Mouse (Mus musculus) hindbrain, embryonic 10.5 days (tissue): ENCODE results near the gene Mapkap1. TPM values are rescaled to one million over a fixed set of nuclear protein-coding genes. Genes with fewer than 3 reads are reported as not detected.
A peak's percentile ranks its signal among the peaks of the same experiment; 100 is the strongest.

ENCODE experiments used
- DNase-seq: peaks from one replicate; pipeline ENCODE4 v3.0.0-alpha.2; 2017; ENCODE audit warnings: low spot score
- H3K27ac ChIP-seq: fragments of 300-500 bp; sonication (generic); 2 replicates; pipeline ENCODE4 v1.5.1; 2016; ENCODE audit warnings: mild to moderate bottlenecking, moderate library complexity
- H3K27me3 ChIP-seq: fragments of 300-500 bp; sonication (generic); 2 replicates; pipeline ENCODE4 v1.6.1; 2016; ENCODE audit warnings: mild to moderate bottlenecking; ENCODE audit not compliant: poor library complexity, insufficient read depth, severe bottlenecking
- H3K36me3 ChIP-seq: fragments of 300-500 bp; sonication (generic); 2 replicates; pipeline ENCODE4 v1.6.1; 2016; ENCODE audit warnings: mild to moderate bottlenecking, moderate library complexity
- H3K4me1 ChIP-seq: fragments of 300-500 bp; sonication (generic); replicated peaks from 2 replicates; pipeline ENCODE4 v1.6.1; 2016; ENCODE audit warnings: mild to moderate bottlenecking
- H3K4me3 ChIP-seq: fragments of 300-500 bp; sonication (generic); 2 replicates; pipeline ENCODE4 v1.5.1; 2016; ENCODE audit warnings: mild to moderate bottlenecking, moderate library complexity
- H3K9me3 ChIP-seq: fragments of 300-500 bp; sonication (generic); 2 replicates; pipeline ENCODE4 v1.6.1; 2016; ENCODE audit warnings: mild to moderate bottlenecking, moderate library complexity
- WGBS: fragments of 180-500 bp; shearing (Covaris S2); methylation state at CpG from one replicate; pipeline ENCODE4 v1.1.7; 2016; 5-methylcytosine and 5-hydroxymethylcytosine counted together
- polyA plus RNA-seq: library from polyadenylated mRNA; unstranded; fragments of >200 nt; fragmentation: Nextera tagmentation; extraction: Ambion mirVana; gene quantifications from 2 replicates; pipeline ENCODE4 v1.2.1, GENCODE M21; 2016

Gene Mapkap1
- 91.9 and 105 TPM in 2 replicates for polyA plus RNA-seq

DNA sequence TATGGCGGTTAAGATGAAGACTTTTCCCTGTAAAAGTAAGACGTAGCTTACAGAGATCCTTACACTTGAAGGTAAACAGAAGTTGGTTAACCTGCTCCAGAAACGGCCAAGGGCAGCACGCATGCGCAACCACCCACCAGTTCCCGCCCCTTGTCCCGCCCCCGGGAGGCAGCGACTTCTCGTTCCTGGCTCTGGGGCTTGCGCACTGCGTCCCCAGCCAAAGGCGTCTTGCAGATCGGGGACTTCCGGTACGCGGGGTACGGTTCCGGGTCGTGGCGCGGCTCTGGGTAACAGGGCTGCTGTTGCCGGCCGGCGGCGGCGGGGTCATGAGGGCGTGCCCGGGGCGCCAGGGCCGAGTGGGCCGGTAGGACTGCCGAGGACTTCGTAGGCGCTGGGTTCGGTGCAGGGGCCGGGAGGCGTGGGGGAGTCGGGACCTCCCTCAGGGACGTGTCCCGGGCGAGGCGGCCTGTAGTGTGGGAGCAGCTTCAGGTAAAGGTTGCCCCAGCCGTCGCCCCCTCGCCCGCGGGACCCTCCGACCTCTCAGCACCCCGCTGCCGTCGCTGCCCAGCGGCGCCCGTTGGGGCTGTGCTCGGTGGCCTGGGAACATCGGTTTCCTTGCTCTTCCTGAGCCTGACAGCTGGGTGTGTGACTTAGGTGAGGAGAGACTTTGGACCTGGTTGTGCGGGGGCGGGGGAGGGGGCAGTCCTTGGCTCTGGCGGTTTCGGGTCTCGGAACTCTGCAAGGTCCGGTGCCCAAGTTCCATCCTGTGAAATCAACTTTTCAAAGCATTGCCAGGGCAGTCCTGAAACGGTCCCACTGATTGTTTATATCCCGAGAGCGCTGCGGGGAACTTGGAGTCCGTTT, at the start of gene Mapkap1:
Gene Mapkap1, plus strand, starts transcription at position 171 of the 864 bp plus-strand sequence.
- H3K4me1 ChIP-seq = peaks cover 17% of the 10 kb centered on the region
- H3K27me3 ChIP-seq = no peaks in the 10 kb centered on the region
- under 1% methylated on average over 68 of the region's 68 CpGs for WGBS
- H3K9me3 ChIP-seq = no peaks in the 10 kb centered on the region
- peak; percentile 98 for DNase-seq
- H3K36me3 ChIP-seq = no peaks in the 10 kb centered on the region
- peak within 1 kb of the TSS; percentile 92 for H3K27ac ChIP-seq
- peak within 1 kb of the TSS; percentile 95 for H3K4me3 ChIP-seq

DNA sequence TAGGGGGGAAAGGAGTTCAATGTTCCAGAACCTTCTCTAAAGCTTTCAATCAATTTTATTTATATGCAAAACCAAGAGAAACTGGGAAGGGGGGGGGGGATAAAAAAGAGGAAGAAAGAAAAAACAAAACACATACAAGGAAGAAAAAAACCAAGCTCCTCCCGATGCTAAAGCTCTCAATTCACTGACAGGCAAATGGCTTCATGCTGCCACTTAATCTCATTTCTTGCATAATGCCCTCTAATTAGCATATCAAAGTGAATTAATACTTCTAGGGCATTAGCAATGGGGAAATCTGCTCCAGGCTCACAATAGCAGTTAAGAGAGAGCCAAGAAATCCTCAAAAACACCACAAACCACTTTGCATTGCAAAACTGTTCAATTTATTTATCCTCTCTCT, 42.9 kb upstream of the Mapkap1 start:
- no peak overlapping the region for H3K27ac ChIP-seq
- no peaks in the 10 kb centered on the region; the same call in 1 of the 2 replicates for H3K36me3 ChIP-seq
- WGBS = 0% methylated on average over 1 of the region's 1 CpGs
- peaks cover 69% of the 10 kb centered on the region for H3K4me1 ChIP-seq
- H3K4me3 ChIP-seq = 0 out of 2 replicates have a peak overlapping the region, but pooled peaks have one; percentile 9
- no peak for DNase-seq
- H3K27me3 ChIP-seq = no peaks in the 10 kb centered on the region
- H3K9me3 ChIP-seq = no peaks in the 10 kb centered on the region

DNA sequence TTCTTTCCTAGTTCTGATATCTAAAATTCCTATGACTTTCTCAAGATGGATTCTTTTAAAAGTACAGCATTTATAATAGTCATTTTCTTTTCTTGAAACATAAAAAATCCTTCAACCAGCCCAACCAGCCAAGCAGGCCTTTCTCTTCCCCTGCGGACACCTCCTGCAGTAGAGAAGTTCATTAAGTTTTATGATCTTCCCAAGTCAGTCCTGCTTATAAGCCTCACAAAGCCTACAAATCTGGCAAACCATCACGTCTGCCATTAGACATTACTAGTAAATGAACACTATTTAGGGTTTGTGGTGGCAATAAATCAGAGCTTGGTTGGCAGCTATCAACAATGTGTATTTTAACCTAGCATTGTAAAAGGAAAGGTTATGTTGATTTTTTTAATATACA, 39.5 kb upstream of the Mapkap1 start:
- WGBS = 76% methylated on average over 2 of the region's 2 CpGs
- Histone ChIP-seq H3K36me3 (no peaks in the 10 kb centered on the region; the same call in 1 of the 2 replicates), H3K9me3 (no peaks in the 10 kb centered on the region), H3K4me1 (peaks cover 52% of the 10 kb centered on the region), H3K4me3 (no peak overlapping the region), H3K27ac (no peak overlapping the region), H3K27me3 (no peaks in the 10 kb centered on the region)
- no peak for DNase-seq

DNA sequence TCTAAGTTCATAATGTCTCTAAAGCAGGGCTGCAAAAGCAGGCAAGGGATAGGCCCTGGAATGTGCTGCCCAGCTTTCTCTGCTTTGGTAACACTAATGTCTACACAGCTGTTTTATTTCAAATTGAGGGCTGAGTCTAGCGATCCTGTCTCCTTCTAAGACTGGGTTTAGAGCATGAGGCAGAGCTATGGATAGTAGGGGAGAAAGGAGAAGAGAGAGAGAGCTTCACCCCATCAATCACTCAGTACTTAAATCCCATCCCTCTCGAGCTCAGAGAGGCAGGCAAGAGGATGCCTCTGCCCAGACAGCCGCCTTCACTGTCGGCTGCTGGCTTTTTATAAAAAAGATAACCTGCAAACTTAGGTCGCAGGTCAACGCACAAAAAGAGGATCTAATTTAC, 38.2 kb upstream of the Mapkap1 start:
- peak; percentile 17 for DNase-seq
- Histone ChIP-seq H3K27ac (peak overlapping the region; percentile 19), H3K4me3 (peak overlapping the region; percentile 81), H3K9me3 (no peaks in the 10 kb centered on the region), H3K27me3 (no peaks in the 10 kb centered on the region), H3K36me3 (no peaks in the 10 kb centered on the region; the same call in 1 of the 2 replicates), H3K4me1 (peaks cover 55% of the 10 kb centered on the region)
- WGBS = 15% methylated on average over 6 of the region's 6 CpGs

DNA sequence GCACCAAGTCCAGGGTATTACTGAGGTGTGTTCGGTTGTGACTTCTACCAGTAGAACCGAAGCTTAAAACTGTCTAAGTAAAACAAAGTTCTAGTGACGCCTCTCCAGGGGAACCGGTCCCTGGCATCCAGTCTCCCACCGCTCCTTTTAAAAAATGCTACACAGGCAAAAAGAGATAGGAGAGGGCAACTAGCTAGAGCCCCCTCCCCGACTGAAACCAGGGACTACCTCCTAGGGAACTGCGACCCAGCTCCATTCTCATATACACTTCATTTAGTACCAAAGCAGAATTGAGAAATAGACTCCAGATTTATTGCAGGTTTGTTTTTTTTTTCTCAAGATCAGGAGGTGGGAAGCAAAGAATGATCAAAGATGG, 36.2 kb upstream of the Mapkap1 start:
- no peaks in the 10 kb centered on the region; the same call in 1 of the 2 replicates for H3K36me3 ChIP-seq
- peak; percentile 16 for DNase-seq
- peak overlapping the region; percentile 99 for H3K27ac ChIP-seq
- H3K4me3 ChIP-seq = peak overlapping the region; percentile 81
- peaks cover 5% of the 10 kb centered on the region; the same call in 1 of the 2 replicates for H3K27me3 ChIP-seq
- peaks cover 43% of the 10 kb centered on the region for H3K4me1 ChIP-seq
- H3K9me3 ChIP-seq = no peaks in the 10 kb centered on the region
- 1% methylated on average over 7 of the region's 7 CpGs for WGBS

DNA sequence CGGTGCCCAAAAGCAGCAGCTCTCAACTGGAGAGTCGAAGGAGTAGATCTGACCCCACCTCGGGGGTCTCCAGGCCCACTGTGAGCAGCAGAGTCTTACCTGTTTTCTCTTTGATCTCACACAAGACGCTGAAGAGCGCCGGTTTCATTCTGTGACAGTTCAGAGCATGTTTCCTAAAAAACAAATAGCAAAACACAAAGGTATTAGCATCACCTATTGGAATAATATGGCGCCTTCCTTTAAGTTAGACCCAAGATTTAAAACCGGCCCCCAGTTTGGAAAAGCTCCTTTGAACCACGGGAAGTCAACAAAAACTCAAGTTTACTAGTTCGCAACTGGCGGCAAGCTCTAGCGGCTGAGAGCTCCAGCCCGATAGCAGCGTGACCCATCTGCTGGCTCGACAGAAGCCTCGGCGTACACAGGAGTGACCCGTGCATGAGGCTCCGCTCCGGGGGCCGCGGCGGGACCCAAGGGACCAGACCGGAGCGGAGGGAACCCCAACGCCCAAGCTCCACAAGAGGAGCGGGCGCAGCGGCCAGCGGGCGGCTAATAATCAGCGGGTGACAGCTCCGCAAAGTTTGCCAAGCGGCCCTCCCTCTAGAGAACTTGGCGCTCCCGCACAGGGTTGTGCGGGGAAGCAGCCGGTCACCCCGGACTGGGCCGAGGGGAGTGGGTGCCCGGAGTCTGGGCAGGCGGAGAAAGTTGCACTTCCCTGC, 35.7 kb upstream of the Mapkap1 start:
- WGBS = under 1% methylated on average over 42 of the region's 42 CpGs
- Histone ChIP-seq H3K27ac (peak overlapping the region; percentile 99), H3K36me3 (no peaks in the 10 kb centered on the region; the same call in 1 of the 2 replicates), H3K4me1 (peaks cover 43% of the 10 kb centered on the region), H3K27me3 (peaks cover 5% of the 10 kb centered on the region; the same call in 1 of the 2 replicates), H3K4me3 (peak overlapping the region; percentile 81), H3K9me3 (no peaks in the 10 kb centered on the region)
- DNase-seq = peak; percentile 53

DNA sequence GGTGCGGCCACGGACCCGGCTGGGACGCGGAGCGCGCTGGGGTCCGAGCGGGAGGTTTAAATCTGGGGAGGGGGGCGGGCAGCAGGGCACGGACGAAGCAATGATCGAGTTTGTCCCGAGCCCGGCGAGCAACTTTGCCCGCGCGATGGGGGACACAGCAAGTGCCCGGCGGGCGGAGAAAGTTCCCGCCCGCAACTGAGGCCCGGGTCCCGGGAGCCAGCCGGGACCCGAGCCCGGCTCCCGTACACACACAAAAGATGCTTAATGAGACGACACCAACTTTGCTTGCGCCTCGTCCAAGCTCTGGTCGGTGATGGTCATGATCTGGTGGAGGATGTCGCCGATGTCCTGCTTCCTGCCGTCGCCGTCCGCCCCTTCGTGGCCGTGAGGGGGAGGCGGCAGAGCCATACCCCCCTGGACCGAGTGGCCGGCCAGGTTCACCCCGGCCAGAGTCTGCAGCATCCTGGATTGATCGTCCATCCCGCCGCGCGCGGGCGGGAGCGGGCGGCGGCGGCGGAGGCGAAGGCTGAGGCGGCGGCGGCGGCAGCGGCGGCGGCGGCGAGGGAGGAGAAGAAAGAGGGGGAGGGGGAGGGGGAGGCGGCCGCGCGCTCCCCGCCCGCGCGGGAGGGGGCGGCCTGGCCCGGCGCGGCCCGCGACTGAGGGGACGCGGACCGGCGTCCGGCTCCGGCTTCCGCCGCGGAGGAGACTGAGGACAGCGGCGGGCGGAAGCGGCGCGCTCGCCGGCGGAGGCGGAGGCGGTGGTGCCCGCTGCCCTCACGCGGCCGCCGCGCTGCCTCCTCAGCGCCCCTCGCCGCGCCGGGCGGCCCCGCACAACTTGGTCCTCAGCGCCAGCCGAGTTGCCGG, 34.9 kb upstream of the Mapkap1 start:
- no peaks in the 10 kb centered on the region; the same call in 1 of the 2 replicates for H3K36me3 ChIP-seq
- peak; percentile 66 for DNase-seq
- peaks cover 5% of the 10 kb centered on the region; the same call in 1 of the 2 replicates for H3K27me3 ChIP-seq
- WGBS = under 1% methylated on average over 106 of the region's 118 CpGs
- H3K4me3 ChIP-seq = peak overlapping the region; percentile 81
- peak overlapping the region; percentile 99 for H3K27ac ChIP-seq
- H3K9me3 ChIP-seq = no peaks in the 10 kb centered on the region
- H3K4me1 ChIP-seq = peaks cover 43% of the 10 kb centered on the region

DNA sequence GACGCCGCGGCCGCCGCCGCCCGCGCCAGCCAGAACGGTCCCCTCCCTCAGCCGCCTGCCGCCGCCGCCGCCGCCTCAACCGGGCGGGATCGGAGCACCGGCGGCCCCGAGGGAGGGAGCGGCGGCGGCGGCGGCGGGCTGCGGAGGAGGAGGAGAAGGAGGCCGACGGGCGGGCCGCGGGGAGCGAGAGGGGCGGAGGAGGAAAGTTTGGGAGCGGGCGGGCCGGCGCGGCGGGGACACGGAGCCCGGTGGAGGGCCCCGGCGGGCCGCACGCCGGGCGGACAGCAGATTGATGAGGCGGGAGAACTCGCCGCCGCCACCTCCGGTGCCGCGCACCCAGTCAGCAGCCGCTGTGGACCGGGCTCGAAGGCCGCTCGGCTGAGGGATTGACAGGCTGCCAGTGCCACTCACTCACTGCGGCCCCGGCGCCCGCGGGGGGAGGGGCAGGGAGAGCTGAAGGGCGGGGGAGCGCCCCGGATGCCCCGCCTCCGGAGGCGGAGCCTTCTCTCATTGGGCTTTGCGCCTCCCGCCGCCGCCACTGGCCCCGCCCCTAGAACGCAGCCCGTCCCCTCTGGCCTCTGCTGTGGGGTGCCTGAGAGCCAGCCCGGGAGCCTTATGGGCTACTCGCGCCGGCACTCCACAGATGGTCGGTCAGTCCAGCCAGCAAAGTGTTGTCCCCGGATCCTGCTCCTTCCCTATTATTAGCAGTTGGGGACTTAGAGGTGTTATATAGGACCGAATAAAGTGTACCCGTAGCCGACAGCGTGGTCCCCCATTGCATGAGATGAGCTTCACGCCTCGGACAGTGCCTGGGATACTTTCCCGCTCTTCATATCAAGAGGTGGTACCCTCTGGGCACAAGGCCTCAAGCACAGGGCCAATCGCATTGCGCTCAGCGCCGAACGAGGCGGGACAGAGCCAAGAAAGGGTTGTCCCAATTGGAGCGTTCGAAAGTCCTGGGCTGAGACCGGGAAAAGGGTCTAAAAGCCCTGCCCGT, 34.0 kb upstream of the Mapkap1 start, which contains the start of gene Pbx3:
Gene Pbx3, minus strand, starts transcription at position 838 of the 997 bp plus-strand sequence.
- WGBS = under 1% methylated on average over 83 of the region's 102 CpGs
- no peaks in the 10 kb centered on the region for H3K36me3 ChIP-seq
- peak within 1 kb of the TSS; percentile 99 for H3K27ac ChIP-seq
- peak; percentile 98 for DNase-seq
- no peaks in the 10 kb centered on the region for H3K9me3 ChIP-seq
- H3K27me3 ChIP-seq = peaks cover 5% of the 10 kb centered on the region; the same call in 1 of the 2 replicates
- peak within 1 kb of the TSS; percentile 81 for H3K4me3 ChIP-seq
- H3K4me1 ChIP-seq = peaks cover 37% of the 10 kb centered on the region

DNA sequence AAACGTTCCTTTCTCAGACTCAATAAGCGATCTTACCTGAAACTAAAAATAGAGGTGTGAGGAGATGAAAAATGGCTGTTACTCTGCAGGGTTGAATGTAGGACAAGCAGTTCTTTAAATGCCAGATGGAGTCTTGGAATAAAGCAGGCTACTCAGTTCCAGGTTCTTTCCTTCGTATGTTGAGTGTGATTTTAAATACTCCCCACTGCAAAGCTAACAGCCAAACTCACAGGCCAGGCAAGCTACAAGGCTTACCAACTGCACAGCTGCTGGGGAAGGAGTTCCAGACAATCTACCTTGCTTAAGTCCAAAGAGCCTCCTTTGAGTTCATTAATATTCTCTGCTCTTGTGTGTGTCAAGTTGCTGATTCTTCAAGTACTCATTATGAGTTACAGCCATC, 32.7 kb upstream of the Mapkap1 start:
- 47% methylated on average over 3 of the region's 3 CpGs for WGBS
- Histone ChIP-seq H3K27ac (no peak overlapping the region), H3K4me3 (peak overlapping the region; percentile 81; the same call in 1 of the 2 replicates), H3K9me3 (no peaks in the 10 kb centered on the region), H3K4me1 (peaks cover 24% of the 10 kb centered on the region), H3K27me3 (peaks cover 5% of the 10 kb centered on the region; the same call in 1 of the 2 replicates), H3K36me3 (no peaks in the 10 kb centered on the region)
- no peak for DNase-seq

DNA sequence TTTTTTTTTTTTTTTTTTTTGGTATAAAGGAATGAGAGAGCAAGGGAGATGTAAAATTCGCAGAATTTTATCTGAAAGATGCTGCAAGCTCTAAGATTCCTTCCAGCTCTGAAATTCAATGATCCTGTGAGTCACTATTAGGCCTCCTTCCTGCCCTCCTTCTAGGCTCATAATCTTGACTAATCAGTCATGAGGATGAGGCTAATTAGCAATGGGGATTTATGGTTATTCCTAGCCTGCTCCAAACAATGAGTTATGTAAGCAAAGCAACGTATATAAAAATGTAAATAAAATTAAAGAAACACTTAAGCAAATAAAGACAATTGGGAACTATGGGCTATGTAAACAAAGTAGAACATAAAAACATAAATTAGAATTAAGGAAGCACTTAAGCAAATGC, 32.2 kb upstream of the Mapkap1 start:
- Histone ChIP-seq H3K27ac (no peak overlapping the region), H3K4me3 (no peak overlapping the region)
- WGBS = 81% methylated on average over 2 of the region's 2 CpGs

DNA sequence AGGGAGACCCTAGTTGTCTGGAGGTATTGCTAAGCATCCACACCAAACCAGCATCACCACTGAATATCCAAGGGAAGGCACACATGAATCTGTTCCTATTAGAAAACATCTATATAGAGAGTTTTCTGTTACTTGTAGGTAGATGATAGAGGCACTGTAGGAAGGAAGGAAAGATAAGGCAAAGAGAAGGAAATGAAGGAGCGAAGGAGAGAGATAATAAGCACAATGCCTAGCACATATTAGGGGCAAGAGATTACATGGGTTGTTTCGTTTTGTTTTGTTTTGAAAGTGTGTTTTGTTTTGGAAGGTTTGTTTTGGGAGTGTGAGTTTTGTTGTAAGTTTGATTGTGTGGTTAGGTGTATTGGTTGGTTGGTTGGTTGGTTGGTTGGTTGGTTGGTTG, 27.6 kb upstream of the Mapkap1 start:
- H3K9me3 ChIP-seq = no peaks in the 10 kb centered on the region
- DNase-seq = no peak
- WGBS = 90% methylated on average over 2 of the region's 2 CpGs
- H3K27me3 ChIP-seq = peaks cover 2% of the 10 kb centered on the region; the same call in 1 of the 2 replicates
- peaks cover 8% of the 10 kb centered on the region for H3K4me1 ChIP-seq
- H3K4me3 ChIP-seq = no peak overlapping the region
- no peak overlapping the region for H3K27ac ChIP-seq
- H3K36me3 ChIP-seq = no peaks in the 10 kb centered on the region

More for the DNA sequence above, 32.2 kb upstream of the Mapkap1 start:
- Histone ChIP-seq H3K9me3 (no peaks in the 10 kb centered on the region), H3K27me3 (peaks cover 5% of the 10 kb centered on the region; the same call in 1 of the 2 replicates), H3K36me3 (no peaks in the 10 kb centered on the region), H3K4me1 (peaks cover 20% of the 10 kb centered on the region)
- no peak for DNase-seq
